Mouse (Mus musculus) midbrain, postnatal 0 days (tissue): ENCODE results near the gene Ak3. TPM values are rescaled to one million over a fixed set of nuclear protein-coding genes. Genes with fewer than 3 reads are reported as not detected.

Experiments
- ATAC-seq: fragments of 200-750 bp; cut with Nextera tagmentation; 2 replicates; pipeline ENCODE4 v1.8.0; 2017; ENCODE audit warnings: moderate number of reproducible peaks, mild to moderate bottlenecking, moderate TSS enrichment, moderate library complexity; ENCODE audit not compliant: low FRiP score
- DNase-seq: peaks from one replicate; pipeline ENCODE4 v3.0.0-alpha.2; 2015; ENCODE audit warnings: low spot score
- H3K27ac ChIP-seq: fragments of 300-500 bp; sonication (generic); 2 replicates; pipeline ENCODE4 v1.5.1; 2014; ENCODE audit warnings: low read depth, mild to moderate bottlenecking, low read length, mixed read lengths
- H3K27me3 ChIP-seq: fragments of 300-500 bp; sonication (generic); 2 replicates; pipeline ENCODE4 v1.6.1; 2014; ENCODE audit warnings: low read length, control low read depth, mixed read lengths; ENCODE audit not compliant: insufficient read depth
- H3K36me3 ChIP-seq: fragments of 300-500 bp; sonication (generic); 2 replicates; pipeline ENCODE4 v1.6.1; 2014; ENCODE audit warnings: low read length, control low read depth, mixed read lengths; ENCODE audit not compliant: insufficient read depth
- H3K4me1 ChIP-seq: fragments of 300-500 bp; sonication (generic); 2 replicates; pipeline ENCODE4 v1.6.1; 2014; ENCODE audit warnings: mild to moderate bottlenecking, control low read depth, antibody characterized with exemption, low read length, mixed read lengths; ENCODE audit not compliant: insufficient read depth
- H3K4me2 ChIP-seq: fragments of 300-500 bp; sonication (generic); 2 replicates; pipeline ENCODE4 v1.6.1; 2014; ENCODE audit warnings: low read depth, mild to moderate bottlenecking, low read length, mixed read lengths; ENCODE audit not compliant: poor library complexity, severe bottlenecking
- H3K4me3 ChIP-seq: fragments of 300-500 bp; sonication (generic); 2 replicates; pipeline ENCODE4 v1.5.1; 2014; ENCODE audit warnings: low read depth, mild to moderate bottlenecking, low read length, moderate library complexity
- H3K9ac ChIP-seq: fragments of 300-500 bp; sonication (generic); replicated peaks from 2 replicates; pipeline ENCODE4 v1.6.1; 2014; ENCODE audit warnings: mild to moderate bottlenecking, low read length, moderate library complexity, mixed read lengths; ENCODE audit not compliant: poor library complexity, severe bottlenecking
- H3K9me3 ChIP-seq: fragments of 300-500 bp; sonication (generic); 2 replicates; pipeline ENCODE4 v1.6.1; 2016; ENCODE audit warnings: low read length, control low read depth
- CTCF ChIP-seq: IDR thresholded peaks from 2 replicates; pipeline ENCODE4 v1.5.1; 2016; ENCODE audit warnings: antibody characterized with exemption, mild to moderate bottlenecking
- WGBS: fragments of 180-500 bp; shearing (Covaris S2); extraction: QIAGEN DNeasy Blood & Tissue Kit; methylation state at CpG from one replicate; pipeline ENCODE4 v1.1.7; 2014; 5-methylcytosine and 5-hydroxymethylcytosine counted together
- polyA plus RNA-seq: library from polyadenylated mRNA; unstranded; fragments of >200 nt; fragmentation: Nextera tagmentation; extraction: Ambion mirVana; gene quantifications from 2 replicates; pipeline ENCODE4 v1.2.1, GENCODE M21; 2015
- total RNA-seq: library from RNA; depleted of rRNA; stranded (reverse); fragments of >200 nt; gene quantifications from 2 replicates; pipeline ENCODE4 v1.2.3, GENCODE M21; 2014

Gene Ak3
- total and polyA plus RNA-seq, 2 experiments from 2014 or later, result 69.0 to 75.4 TPM

DNA sequence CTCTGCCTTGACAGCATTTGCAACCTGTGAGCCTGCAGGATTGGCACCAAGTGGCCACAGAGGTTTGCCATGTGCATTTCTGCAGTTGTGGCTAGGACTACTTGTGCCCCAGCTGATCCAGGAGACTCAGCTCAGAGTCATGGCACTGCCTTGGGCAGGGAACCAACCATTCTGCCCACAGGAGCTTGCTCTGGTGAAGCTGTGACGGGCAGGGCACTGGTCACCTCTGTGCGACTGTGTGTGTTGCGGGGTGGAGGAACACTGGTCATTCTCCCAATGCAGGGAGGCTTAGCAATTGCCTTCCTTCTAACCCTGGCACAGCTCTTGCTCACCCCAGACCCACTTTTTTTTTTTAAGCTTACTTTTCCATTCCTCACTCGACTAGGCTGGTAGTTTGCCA lies 7.7 kb upstream of the Ak3 start:
- TF ChIP-seq CTCF, result no peak
- Histone ChIP-seq H3K9ac (no peak overlapping the region), H3K4me3 (no peak overlapping the region), H3K4me1 (no peaks in the 10 kb centered on the region), H3K9me3 (no peaks in the 10 kb centered on the region), H3K27me3 (no peaks in the 10 kb centered on the region), H3K36me3 (no peaks in the 10 kb centered on the region), H3K4me2 (no peak overlapping the region), H3K27ac (no peak overlapping the region)
- DNase-seq, result no peak
- no peak for ATAC-seq
- WGBS, result 85% methylated on average over 4 of the region's 4 CpGs

DNA sequence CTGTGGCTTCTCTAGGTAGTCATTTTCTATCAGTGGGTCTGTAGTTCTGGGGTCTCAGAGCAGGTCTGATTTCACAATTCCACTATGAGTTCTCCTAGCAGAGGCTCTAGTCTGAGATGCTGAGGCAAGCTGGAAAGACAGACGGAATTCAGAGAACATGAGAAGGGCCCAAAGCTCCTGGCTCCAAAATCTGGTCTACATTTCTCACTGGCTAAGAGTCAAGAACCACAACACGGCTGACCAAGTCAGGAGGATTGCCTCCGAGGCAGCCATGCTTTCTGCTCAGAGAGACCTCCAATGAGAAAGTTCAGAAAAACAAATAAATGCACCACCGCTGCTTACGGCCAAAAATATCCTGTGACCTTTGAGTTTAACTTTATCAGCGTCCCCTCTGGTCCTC lies 6.8 kb upstream of the Ak3 start:
- Histone ChIP-seq H3K4me2 (no peak overlapping the region), H3K9ac (no peak overlapping the region), H3K4me3 (no peak overlapping the region), H3K27me3 (no peaks in the 10 kb centered on the region), H3K27ac (no peak overlapping the region), H3K36me3 (no peaks in the 10 kb centered on the region), H3K9me3 (no peaks in the 10 kb centered on the region), H3K4me1 (no peaks in the 10 kb centered on the region)
- TF ChIP-seq CTCF, result no peak
- 84% methylated on average over 6 of the region's 6 CpGs for WGBS
- ATAC-seq (no peak), DNase-seq (no peak)

DNA sequence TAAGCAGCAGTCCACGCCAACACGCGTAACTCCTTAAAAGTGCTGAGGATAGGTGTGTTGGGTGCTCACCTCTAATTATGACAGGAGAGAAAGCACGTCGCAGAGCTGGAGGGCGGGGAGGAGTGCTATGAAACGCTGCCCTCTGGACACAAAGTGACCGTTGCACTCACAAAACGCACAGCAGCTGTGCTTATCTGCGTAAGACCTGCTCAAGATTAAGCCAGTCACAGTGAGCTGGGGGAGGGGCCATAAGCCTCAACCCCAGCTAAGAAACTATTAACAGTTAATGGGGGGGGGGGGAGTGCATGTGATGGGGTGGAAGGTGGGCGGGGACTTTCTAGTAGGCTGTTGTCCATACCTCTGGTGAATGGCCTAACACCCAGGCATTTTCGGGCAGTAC lies 5.0 kb upstream of the Ak3 start:
- no peak for ATAC-seq
- Histone ChIP-seq H3K4me2 (no peak overlapping the region), H3K9me3 (no peaks in the 10 kb centered on the region), H3K36me3 (no peaks in the 10 kb centered on the region), H3K27me3 (no peaks in the 10 kb centered on the region), H3K27ac (no peak overlapping the region), H3K4me1 (no peaks in the 10 kb centered on the region), H3K9ac (no peak overlapping the region), H3K4me3 (no peak overlapping the region)
- TF ChIP-seq CTCF, result no peak
- whole genome bisulfite sequencing, result 91% methylated on average over 12 of the region's 12 CpGs
- no peak for DNase-seq

DNA sequence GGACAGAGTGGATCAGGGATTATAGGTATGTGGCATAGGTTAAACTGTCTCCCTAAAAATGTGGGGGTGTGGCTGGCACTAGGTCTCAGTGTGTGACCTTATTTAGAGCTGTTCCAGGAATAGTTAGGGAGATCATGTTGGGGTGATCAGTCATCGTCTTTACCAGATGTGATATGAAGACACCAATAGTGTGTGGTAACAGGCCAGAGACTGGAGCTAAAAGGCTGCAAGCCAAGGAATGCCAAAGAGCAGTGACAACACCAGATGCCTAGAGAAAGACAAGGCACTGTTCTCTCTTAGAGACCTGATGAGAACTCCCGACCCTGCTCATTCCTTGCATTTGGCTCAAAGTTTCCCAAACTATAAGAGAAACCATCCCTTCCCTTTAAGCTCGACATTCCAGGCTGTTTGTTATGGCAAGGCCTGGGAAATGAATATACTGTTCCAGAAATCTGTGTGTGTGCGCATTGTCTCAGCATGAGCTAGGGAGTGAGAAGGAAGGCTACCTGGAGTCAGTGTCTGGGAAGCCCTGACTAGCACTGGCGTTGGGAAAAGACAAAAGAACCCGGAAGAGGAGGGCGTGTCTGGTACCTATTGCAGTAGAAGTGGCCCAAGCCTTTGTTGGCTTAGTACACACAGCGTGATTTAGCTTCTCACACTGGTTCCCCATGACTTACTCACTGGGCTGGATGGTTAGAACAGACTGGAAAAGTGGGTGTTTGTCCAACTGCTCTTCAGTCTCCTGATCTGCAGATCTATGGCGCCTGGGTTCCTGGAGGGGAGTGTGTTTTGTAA lies 2.6 kb upstream of the Ak3 start:
- no peak overlapping the region for H3K4me2 ChIP-seq
- H3K4me1 ChIP-seq, result no peaks in the 10 kb centered on the region
- H3K36me3 ChIP-seq, result no peaks in the 10 kb centered on the region
- WGBS, result 82% methylated on average over 9 of the region's 9 CpGs
- H3K9me3 ChIP-seq, result no peaks in the 10 kb centered on the region
- H3K4me3 ChIP-seq, result no peak overlapping the region
- DNase-seq, result no peak
- no peak for TF ChIP-seq CTCF
- H3K27ac ChIP-seq, result no peak overlapping the region
- H3K9ac ChIP-seq, result no peak overlapping the region
- H3K27me3 ChIP-seq, result no peaks in the 10 kb centered on the region
- no peak for ATAC-seq

DNA sequence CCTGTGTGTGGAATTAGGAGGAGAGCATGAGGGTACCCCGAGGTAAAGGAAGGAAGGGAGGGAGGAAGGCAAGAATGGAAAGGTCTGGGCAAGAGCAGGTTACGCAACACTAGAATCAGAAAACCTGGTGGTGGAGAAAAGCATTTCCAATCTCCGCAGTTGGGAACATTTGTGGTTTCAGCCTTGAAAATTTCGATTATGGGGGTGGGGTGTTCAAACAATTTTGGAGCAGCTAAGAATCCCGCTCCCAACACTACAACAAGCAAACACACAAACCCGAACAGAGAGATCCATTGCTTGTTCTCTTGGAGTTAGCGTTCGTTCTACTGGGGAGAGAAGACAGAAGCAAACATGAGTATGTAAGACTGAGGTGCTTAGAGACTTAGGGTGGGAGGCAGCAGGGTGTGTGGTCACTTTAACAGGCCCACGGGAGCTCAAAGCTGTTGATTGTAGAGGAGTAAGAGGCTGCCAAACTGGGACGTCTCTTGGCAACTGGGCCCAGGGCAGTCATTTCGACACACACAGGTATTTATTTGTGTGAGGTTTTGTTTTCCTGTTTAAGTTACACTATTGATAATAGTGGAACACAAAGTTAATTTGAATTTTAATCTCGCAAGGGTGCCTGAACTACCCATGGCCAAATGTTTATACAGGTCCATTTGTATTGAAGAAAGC lies 1.8 kb upstream of the Ak3 start:
- Histone ChIP-seq H3K27ac (no peak overlapping the region), H3K9ac (no peak overlapping the region), H3K27me3 (no peaks in the 10 kb centered on the region), H3K4me2 (no peak overlapping the region), H3K9me3 (no peaks in the 10 kb centered on the region), H3K4me1 (no peaks in the 10 kb centered on the region), H3K4me3 (no peak overlapping the region), H3K36me3 (no peaks in the 10 kb centered on the region)
- DNase-seq (no peak), ATAC-seq (no peak)
- 77% methylated on average over 12 of the region's 12 CpGs for WGBS
- TF ChIP-seq CTCF, result no peak

DNA sequence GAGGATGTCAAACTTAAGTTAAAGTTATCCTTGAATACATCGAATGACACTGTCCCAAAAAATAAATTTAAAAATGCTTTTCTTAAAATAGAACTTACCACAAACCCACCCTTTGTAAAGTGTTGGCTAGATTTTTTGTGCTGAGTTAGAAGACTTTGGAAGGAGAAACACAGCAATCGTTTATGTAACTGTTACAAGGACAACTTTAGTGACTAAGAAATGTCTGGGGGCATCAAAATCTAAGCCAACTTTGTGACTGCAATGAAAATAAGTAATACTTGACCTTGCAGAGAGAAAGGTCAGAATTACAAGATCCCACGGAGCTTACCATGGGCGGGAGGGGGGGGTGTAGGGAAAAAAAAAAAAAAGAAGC lies 814 bp downstream of the Ak3 start:
- Histone ChIP-seq H3K27me3 (no peaks in the 10 kb centered on the region), H3K9me3 (no peaks in the 10 kb centered on the region), H3K4me2 (peak overlapping the region; percentile 80), H3K4me3 (peak overlapping the region; percentile 81), H3K9ac (peak overlapping the region; percentile 90), H3K27ac (peak overlapping the region; percentile 78; the same call in 1 of the 2 replicates), H3K36me3 (no peaks in the 10 kb centered on the region), H3K4me1 (no peaks in the 10 kb centered on the region; the same call in 1 of the 2 replicates)
- ATAC-seq (no peak), DNase-seq (no peak)
- no peak for TF ChIP-seq CTCF
- WGBS, result 27% methylated on average over 4 of the region's 4 CpGs
